Comparison of ENCODE assay signal across 27 mouse cellular contexts in the genomic region with DNA sequence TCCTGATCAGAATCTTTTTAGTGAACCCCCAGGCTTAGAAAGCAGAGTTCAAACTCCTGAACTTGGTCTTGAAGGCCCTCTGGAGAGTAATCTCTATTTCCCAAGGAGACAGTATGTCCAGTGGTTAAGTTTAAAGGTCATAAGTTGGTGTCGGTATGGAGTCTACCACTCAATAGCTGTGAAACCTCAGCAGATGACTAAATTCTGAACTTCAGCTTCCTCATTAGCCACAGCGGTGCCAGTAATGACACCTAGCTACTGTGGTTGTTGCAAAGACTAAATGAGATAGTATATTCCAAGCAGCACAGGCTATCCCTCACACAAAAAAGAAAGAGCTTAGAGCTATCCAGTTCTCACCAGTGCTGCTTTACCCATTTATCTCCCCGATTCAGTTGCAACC. TPM values are rescaled to one million over a fixed set of nuclear protein-coding genes. Genes with fewer than 3 reads are reported as not detected.
"Had no signal": no experiment of that assay in that cellular context is flagged by ENCODE, and none has a peak within 500 bp of the region (broad histone marks: within the 10 kb centered on the region; RNA-seq: fewer than 3 reads in every experiment).

No protein-coding gene starts in this region.

- H3K36me3 ChIP-seq: heart, embryonic 12.5 days; hindbrain, embryonic 10.5 days; hindbrain, embryonic 12.5 days; intestine, embryonic 15.5 days; limb, embryonic 13.5 days; limb, embryonic 15.5 days; liver, embryonic 12.5 days had no signal

- H3K4me1 ChIP-seq: hindbrain, embryonic 10.5 days; intestine, embryonic 15.5 days; limb, embryonic 13.5 days; limb, embryonic 15.5 days; liver, embryonic 12.5 days had no signal

- ATAC-seq: hindbrain, embryonic 16.5 days; inflammation-experienced regulatory T-cells, adult 6 months; intestine, embryonic 15.5 days; intestine, postnatal 0 days; liver, embryonic 12.5 days had no signal

- H3K27me3 ChIP-seq: hindbrain, embryonic 12.5 days; intestine, embryonic 15.5 days; limb, embryonic 13.5 days; limb, embryonic 15.5 days; liver, embryonic 12.5 days had no signal

- DNase-seq: gastrocnemius, adult 2 months; gastrocnemius, postnatal 10 days; gastrocnemius, postnatal 25 days; heart, adult 2 months; heart, postnatal 10 days; heart, postnatal 4 days; kidney, adult 18-20 months; kidney, adult 8-10 months; kidney, postnatal 10 days; kidney, postnatal 25 days; kidney, postnatal 4 days; layer of hippocampus, adult 9-11 months; layer of hippocampus, postnatal 36 days; left cerebral cortex, postnatal 4 days had no signal

- H3K27ac ChIP-seq: gastrocnemius, adult 2 months; heart, adult 2 months; hindbrain, embryonic 10.5 days; hindbrain, embryonic 12.5 days; hindbrain, embryonic 14.5 days; intestine, embryonic 15.5 days; limb, embryonic 13.5 days; limb, embryonic 15.5 days; liver, embryonic 12.5 days had no signal

- H3K9me3 ChIP-seq: heart, embryonic 12.5 days; hindbrain, embryonic 10.5 days; hindbrain, embryonic 12.5 days; intestine, embryonic 15.5 days; limb, embryonic 13.5 days; limb, embryonic 15.5 days; liver, embryonic 12.5 days had no signal

- H3K4me3 ChIP-seq: gastrocnemius, adult 2 months; heart, adult 2 months; heart, embryonic 12.5 days; hindbrain, embryonic 10.5 days; hindbrain, embryonic 12.5 days; intestine, embryonic 15.5 days; limb, embryonic 13.5 days; limb, embryonic 15.5 days; liver, embryonic 12.5 days had no signal

- H3K9ac ChIP-seq: heart, embryonic 12.5 days; hindbrain, embryonic 12.5 days; hindbrain, embryonic 14.5 days; intestine, embryonic 15.5 days; limb, embryonic 13.5 days; limb, embryonic 15.5 days; liver, embryonic 12.5 days had no signal

- H3K4me2 ChIP-seq: hindbrain, embryonic 12.5 days; hindbrain, embryonic 14.5 days; intestine, embryonic 15.5 days; limb, embryonic 13.5 days; limb, embryonic 15.5 days; liver, embryonic 12.5 days had no signal

RNA-seq across cellular contexts. Expression of gene Timp4, which starts 36.2 kb away (rescaled TPM):
- total RNA-seq: granulocyte monocyte progenitor cell, adult 5-6 weeks; liver, adult 2 months had no signal
- polyA plus RNA-seq: heart, embryonic 12.5 days; liver, adult 2 months; liver, embryonic 12.5 days had no signal
